Comparison of ENCODE assay signal across 15 mouse cellular contexts in genomic region chr16:82470736-82471387, GRCm38 (mm10).
"Had no signal": no experiment of that assay in that cellular context is flagged by ENCODE, and none has a peak within 500 bp of the region (broad histone marks: within the 10 kb centered on the region; RNA-seq: fewer than 3 reads in every experiment).

No protein-coding gene starts in this region.

- H3K36me3 ChIP-seq: limb, embryonic 12.5 days; liver, embryonic 13.5 days; lung, embryonic 15.5 days; neural tube, embryonic 12.5 days had no signal

- DNase-seq: kidney, adult 8-10 months; kidney, postnatal 25 days; layer of hippocampus, adult 9-11 months; liver; liver, embryonic 13.5 days; liver, postnatal 0 days; lung, postnatal 14 days; right cerebral cortex, postnatal 14 days; thymus, postnatal 36 days had no signal

- H3K4me2 ChIP-seq: limb, embryonic 12.5 days; liver, embryonic 13.5 days; lung, embryonic 15.5 days; neural tube, embryonic 12.5 days had no signal

- ATAC-seq: intestine, postnatal 0 days; liver, postnatal 0 days had no signal

- H3K27me3 ChIP-seq: limb, embryonic 12.5 days; liver, embryonic 13.5 days; lung, embryonic 15.5 days; megakaryocyte, embryonic 14.5 days; neural tube, embryonic 12.5 days had no signal

- H3K9ac ChIP-seq: limb, embryonic 12.5 days; liver, embryonic 13.5 days; liver, postnatal 0 days; lung, embryonic 15.5 days; neural tube, embryonic 12.5 days had no signal

- H3K9me3 ChIP-seq: limb, embryonic 12.5 days; liver, embryonic 13.5 days; lung, embryonic 15.5 days; megakaryocyte, embryonic 14.5 days; neural tube, embryonic 12.5 days had no signal

- H3K4me1 ChIP-seq: limb, embryonic 12.5 days; liver, embryonic 13.5 days; lung, embryonic 15.5 days; megakaryocyte, embryonic 14.5 days; neural tube, embryonic 12.5 days had no signal

- H3K27ac ChIP-seq: limb, embryonic 12.5 days; liver, embryonic 13.5 days; lung, embryonic 15.5 days; macrophage; neural tube, embryonic 12.5 days had no signal

- H3K4me3 ChIP-seq: limb, embryonic 12.5 days; liver, embryonic 13.5 days; lung, embryonic 15.5 days; megakaryocyte, embryonic 14.5 days; neural tube, embryonic 12.5 days had no signal
